In genomic region chr2:104847645-104848044, GRCm38 (mm10) we compare ENCODE assay signal across 10 mouse cellular contexts. TPM values are rescaled to one million over a fixed set of nuclear protein-coding genes. Genes with fewer than 3 reads are reported as not detected.
DNase-seq lines count a peak whose midpoint lies in the region; ATAC-seq and TF ChIP-seq lines count a peak whose summit lies in the region.
"Had no signal": no experiment of that assay in that cellular context is flagged by ENCODE, and none has a peak within 500 bp of the region (broad histone marks: within the 10 kb centered on the region; RNA-seq: fewer than 3 reads in every experiment).

No protein-coding gene starts in this region.

- H3K9me3 ChIP-seq in intestine, postnatal 0 days (ENCODE audit: control insufficient read depth), result no peaks in the 10 kb centered on the region
- no peaks in the 10 kb centered on the region for H3K9me3 ChIP-seq in intestine, embryonic 16.5 days (ENCODE audit: control insufficient read depth, low read length)
- H3K9me3 ChIP-seq in forebrain, embryonic 15.5 days, result no peaks in the 10 kb centered on the region
- H3K9me3 ChIP-seq: embryonic facial prominence, embryonic 13.5 days; midbrain, embryonic 12.5 days had no signal

- no peaks in the 10 kb centered on the region for H3K4me1 ChIP-seq in intestine, postnatal 0 days (replicated peaks; ENCODE audit: control insufficient read depth, insufficient read depth, low read length)
- 0 out of 2 replicates have a peak, but pooled peaks cover 2% of the 10 kb centered on the region for H3K4me1 ChIP-seq in intestine, embryonic 16.5 days (ENCODE audit: control insufficient read depth, insufficient read depth, low read length)
- peaks cover 10% of the 10 kb centered on the region for H3K4me1 ChIP-seq in forebrain, embryonic 15.5 days

- POLR2A ChIA-PET in Patski (lab: Charles Lee), result no interaction called here

- no peak overlapping the region for H3K9ac ChIP-seq in intestine, postnatal 0 days (ENCODE audit: low read depth, low read length)
- H3K9ac ChIP-seq in intestine, embryonic 16.5 days (ENCODE audit: low read depth, low read length), result no peak overlapping the region
- H3K9ac ChIP-seq in forebrain, embryonic 15.5 days (replicated peaks), result no peak overlapping the region
- H3K9ac ChIP-seq: embryonic facial prominence, embryonic 13.5 days; midbrain, embryonic 12.5 days had no signal

- ATAC-seq in intestine, postnatal 0 days, result peak; percentile 32; the same call in 1 of the 2 replicates
- no peak; the same call in 1 of the 2 replicates for ATAC-seq in intestine, embryonic 16.5 days
- ATAC-seq in Patski, result peak; percentile 63
- no peak for ATAC-seq in forebrain, embryonic 15.5 days (replicated peaks)

- in situ Hi-C loops in Patski (cut with MboI; ENCODE audit: low pct_unique_long_range_greater_than_20kb), result no loop called here

- TF ChIP-seq CTCF in intestine, postnatal 0 days (IDR thresholded peaks at IDR 0.05; ENCODE audit: low read depth), result peak; percentile 71
- TF ChIP-seq CTCF in Patski (IDR thresholded peaks at IDR 0.05), result peak; percentile 63

- CTCF ChIA-PET in Patski (lab: Charles Lee), result interaction anchor here (0.9 to 1.3 kb wide), 3 partner anchors 9 to 382 kb away, joined by 3 to 4 read pairs (median 3); no protein-coding TSS in a partner anchor

- peak overlapping the region; percentile 90; the same call in 1 of the 2 replicates for H3K4me2 ChIP-seq in intestine, postnatal 0 days (replicated peaks; ENCODE audit: low read depth)
- H3K4me2 ChIP-seq in intestine, embryonic 16.5 days (ENCODE audit: low read depth, low read length), result no peak overlapping the region
- H3K4me2 ChIP-seq in forebrain, embryonic 15.5 days (replicated peaks), result no peak overlapping the region
- H3K4me2 ChIP-seq: midbrain, embryonic 12.5 days had no signal

- DNase-seq in B cell, adult 2 months, result peak; percentile 50 to 54
- no peak for DNase-seq in Patski (ENCODE audit: low read depth, low spot score)
- DNase-seq in kidney, postnatal 10 days, result peak; percentile 57
- peak; percentile 62 for DNase-seq in thymus, postnatal 14 days
- no peak for DNase-seq in layer of hippocampus, adult 18-20 months (ENCODE audit: low spot score in 2 of 2)

- H3K27me3 ChIP-seq in intestine, postnatal 0 days (replicated peaks; ENCODE audit: control insufficient read depth, insufficient read depth, low read length), result 0 out of 2 replicates have a peak, but pooled peaks cover 2% of the 10 kb centered on the region
- H3K27me3 ChIP-seq in intestine, embryonic 16.5 days (replicated peaks; ENCODE audit: control insufficient read depth, insufficient read depth, low read length), result no peaks in the 10 kb centered on the region
- H3K27me3 ChIP-seq in Patski, result no peaks in the 10 kb centered on the region
- peaks cover 6% of the 10 kb centered on the region; the same call in 1 of the 2 replicates for H3K27me3 ChIP-seq in forebrain, embryonic 15.5 days

- WGBS in intestine, postnatal 0 days, result 48% methylated on average over 2 of the region's 2 CpGs
- 61% methylated on average over 2 of the region's 2 CpGs for WGBS in intestine, embryonic 16.5 days
- WGBS in forebrain, embryonic 15.5 days, result 58% methylated on average over 2 of the region's 2 CpGs

- H3K36me3 ChIP-seq in intestine, postnatal 0 days (ENCODE audit: control insufficient read depth, insufficient read depth), result no peaks in the 10 kb centered on the region
- no peaks in the 10 kb centered on the region for H3K36me3 ChIP-seq in intestine, embryonic 16.5 days (ENCODE audit: control insufficient read depth, insufficient read depth, low read length)
- no peaks in the 10 kb centered on the region for H3K36me3 ChIP-seq in forebrain, embryonic 15.5 days
- H3K36me3 ChIP-seq: embryonic facial prominence, embryonic 13.5 days; midbrain, embryonic 12.5 days had no signal

- H3K4me3 ChIP-seq in intestine, postnatal 0 days (ENCODE audit: low read depth, low read length), result no peak overlapping the region
- no peak overlapping the region for H3K4me3 ChIP-seq in intestine, embryonic 16.5 days (ENCODE audit: low read length)
- no peak overlapping the region for H3K4me3 ChIP-seq in forebrain, embryonic 15.5 days
- H3K4me3 ChIP-seq: embryonic facial prominence, embryonic 13.5 days; midbrain, embryonic 12.5 days had no signal

- no peak overlapping the region for H3K27ac ChIP-seq in intestine, postnatal 0 days (ENCODE audit: low read depth, low read length)
- no peak overlapping the region for H3K27ac ChIP-seq in intestine, embryonic 16.5 days (ENCODE audit: low read length)
- no peak overlapping the region for H3K27ac ChIP-seq in forebrain, embryonic 15.5 days (replicated peaks)
- H3K27ac ChIP-seq: embryonic facial prominence, embryonic 13.5 days; midbrain, embryonic 12.5 days had no signal

RNA-seq across cellular contexts. Expression of gene Prrg4, which starts 2.0 kb away (rescaled TPM):
- polyA plus RNA-seq in intestine, postnatal 0 days (2015; fragmentation: Nextera tagmentation; extraction: Ambion mirVana), result 0.48 and 0.76 TPM in 2 replicates
- 1.8 and 2.2 TPM in 2 replicates for polyA plus RNA-seq in intestine, embryonic 16.5 days (2015; fragmentation: Nextera tagmentation; extraction: Ambion mirVana)
- polyA plus RNA-seq in Patski (2021), result 6.5 TPM
- total RNA-seq in layer of hippocampus, adult 18-20 months (2021), result under 1 TPM; 0.51 to 0.74 TPM
- polyA plus RNA-seq in forebrain, embryonic 15.5 days (2015; fragmentation: Nextera tagmentation; extraction: Ambion mirVana), result 0.37 and 0.39 TPM in 2 replicates

RNA-seq across cellular contexts. Expression of gene Ccdc73, which starts 20.0 kb away (rescaled TPM):
- 4.8 and 6.1 TPM in 2 replicates for polyA plus RNA-seq in intestine, postnatal 0 days (2015; fragmentation: Nextera tagmentation; extraction: Ambion mirVana)
- polyA plus RNA-seq in intestine, embryonic 16.5 days (2015; fragmentation: Nextera tagmentation; extraction: Ambion mirVana), result 4.4 and 6.0 TPM in 2 replicates
- 4.8 TPM for polyA plus RNA-seq in Patski (2021)
- total RNA-seq in layer of hippocampus, adult 18-20 months (2021), result not detected
- polyA plus RNA-seq in forebrain, embryonic 15.5 days (2015; fragmentation: Nextera tagmentation; extraction: Ambion mirVana), result 6.6 and 6.8 TPM in 2 replicates

RNA-seq across cellular contexts. Expression of gene Qser1, which starts 31.1 kb away (rescaled TPM):
- polyA plus RNA-seq in intestine, postnatal 0 days (2015; fragmentation: Nextera tagmentation; extraction: Ambion mirVana), result 2.7 and 3.0 TPM in 2 replicates
- polyA plus RNA-seq in intestine, embryonic 16.5 days (2015; fragmentation: Nextera tagmentation; extraction: Ambion mirVana), result 4.5 and 4.9 TPM in 2 replicates
- 20.2 TPM for polyA plus RNA-seq in Patski (2021)
- 1 to 10 TPM; 9.4 to 9.6 TPM for total RNA-seq in layer of hippocampus, adult 18-20 months (2021)
- polyA plus RNA-seq in forebrain, embryonic 15.5 days (2015; fragmentation: Nextera tagmentation; extraction: Ambion mirVana), result 11.9 and 12.1 TPM in 2 replicates

Comparison
In these comparisons a context has a peak if more than half of its experiments do, and no peak if none do; other contexts are left out.
1. ATAC-seq: peak in intestine, postnatal 0 days (single experiment) and Patski (single experiment); none in intestine, embryonic 16.5 days (single experiment) and forebrain, embryonic 15.5 days (single experiment).
2. DNase-seq: peak in B cell, adult 2 months (2 of 2), kidney, postnatal 10 days (single experiment) and thymus, postnatal 14 days (single experiment); none in Patski (single experiment) and layer of hippocampus, adult 18-20 months (0 of 2).